Mouse (Mus musculus) c-Kit-positive CD71-negative TER-119-negative erythroid progenitor cells, embryonic 14.5 days (primary cell): ENCODE results near the gene Rnf31.

Experiments
- DNase-seq: peaks from one replicate; pipeline ENCODE4 v3.0.0-alpha.2; 2013; ENCODE audit warnings: low read depth

Gene Rnf31

DNA sequence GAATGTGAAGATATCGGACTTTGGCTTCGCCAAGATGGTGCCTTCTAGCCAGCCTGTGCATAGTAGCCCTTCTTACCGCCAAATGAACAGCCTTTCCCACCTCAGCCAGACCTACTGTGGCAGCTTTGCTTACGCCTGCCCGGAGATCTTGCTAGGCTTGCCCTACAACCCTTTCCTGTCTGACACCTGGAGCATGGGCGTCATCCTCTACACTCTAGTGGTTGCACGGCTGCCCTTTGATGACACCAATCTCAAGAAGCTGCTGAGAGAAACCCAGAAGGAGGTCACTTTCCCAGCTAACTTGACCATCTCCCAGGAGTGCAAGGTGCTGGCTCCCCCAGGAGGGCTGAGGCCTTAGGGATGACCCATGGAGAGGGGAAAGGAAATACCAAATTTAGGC is 60.0 kb downstream of the Rnf31 start:
- DNase-seq, result no peak
